Mouse (Mus musculus) retina, adult 2 months (tissue): ENCODE results near the gene Arf6.
A peak's percentile ranks its signal among the peaks of the same experiment; 100 is the strongest.
"Not testable (repeated sequence)": the region's sequence is repeated elsewhere in the genome, so short reads cannot be mapped to it uniquely, and the experiment has no call there.

Experiments used
- DNase-seq: peaks from one replicate; pipeline ENCODE4 v3.0.0-alpha.2; 2012; ENCODE audit warnings: low read depth, low spot score

Gene Arf6

GRCm38 (mm10) chr12:69371854-69372671, at the start of gene Arf6, which contains the start of gene Gm9887:
Arf6 (plus strand) TSS chr12:69372150.
Gm9887 (minus strand) TSS chr12:69372458.
- peak; percentile 93 for DNase-seq

GRCm38 (mm10) chr12:69331187-69331586, 40.8 kb upstream of the Arf6 start:
- no peak for DNase-seq

- DNase-seq, result no peak
Measured at GRCm38 (mm10) chr12:69332147-69332546, 39.8 kb upstream of the Arf6 start.

- no peak for DNase-seq
Measured at GRCm38 (mm10) chr12:69333547-69333946, 38.4 kb upstream of the Arf6 start.

- no peak for DNase-seq
Measured at GRCm38 (mm10) chr12:69349928-69350327, 22.0 kb upstream of the Arf6 start.

- DNase-seq, result no peak
Measured at GRCm38 (mm10) chr12:69351685-69352084, 20.3 kb upstream of the Arf6 start.

- peak; percentile 79 for DNase-seq
Measured at GRCm38 (mm10) chr12:69356546-69357299, 15.2 kb upstream of the Arf6 start, which contains the start of gene Nemf. Nemf (minus strand) TSS chr12:69357165.

GRCm38 (mm10) chr12:69357300-69357646, 14.7 kb upstream of the Arf6 start:
- DNase-seq, result no peak

- peak; percentile 53 for DNase-seq
Measured at GRCm38 (mm10) chr12:69360655-69360996, 11.3 kb upstream of the Arf6 start.

GRCm38 (mm10) chr12:69360997-69361899, 10.7 kb upstream of the Arf6 start:
- peak; percentile 93 for DNase-seq

- no peak for DNase-seq
Measured at GRCm38 (mm10) chr12:69361919-69362318, 10.0 kb upstream of the Arf6 start.

GRCm38 (mm10) chr12:69362388-69362787, 9.6 kb upstream of the Arf6 start:
- DNase-seq, result no peak

- not testable (repeated sequence) for DNase-seq
Measured at GRCm38 (mm10) chr12:69363110-69363509, 8.8 kb upstream of the Arf6 start.

- DNase-seq, result no peak
Measured at GRCm38 (mm10) chr12:69363899-69364762, 7.8 kb upstream of the Arf6 start.

- DNase-seq, result no peak
Measured at GRCm38 (mm10) chr12:69365757-69366156, 6.2 kb upstream of the Arf6 start.

GRCm38 (mm10) chr12:69366424-69366823, 5.5 kb upstream of the Arf6 start:
- no peak for DNase-seq

- DNase-seq, result no peak
Measured at GRCm38 (mm10) chr12:69367557-69367956, 4.4 kb upstream of the Arf6 start.

- no peak for DNase-seq
Measured at GRCm38 (mm10) chr12:69370936-69371335, 1.0 kb upstream of the Arf6 start.

- no peak for DNase-seq
Measured at GRCm38 (mm10) chr12:69371421-69371853, 513 bp upstream of the Arf6 start.

GRCm38 (mm10) chr12:69372731-69373331, 881 bp downstream of the Arf6 start:
- DNase-seq, result no peak
